Mouse (Mus musculus) bone marrow, adult 2 months (tissue): ENCODE data around the gene Fezf2.

Source experiments
- CTCF ChIP-seq: fragments of 200-500 bp; IDR thresholded peaks from 2 replicates; pipeline ENCODE4 v1.5.1; 2011; ENCODE audit warnings: low read length, control low read depth; ENCODE audit not compliant: control insufficient read depth, insufficient read depth
- POLR2A ChIP-seq: fragments of 200-500 bp; IDR thresholded peaks from 2 replicates; pipeline ENCODE4 v1.6.1; 2011; ENCODE audit warnings: low read depth, mild to moderate bottlenecking, control low read depth, low read length, borderline replicate concordance; ENCODE audit not compliant: control insufficient read depth

DNA sequence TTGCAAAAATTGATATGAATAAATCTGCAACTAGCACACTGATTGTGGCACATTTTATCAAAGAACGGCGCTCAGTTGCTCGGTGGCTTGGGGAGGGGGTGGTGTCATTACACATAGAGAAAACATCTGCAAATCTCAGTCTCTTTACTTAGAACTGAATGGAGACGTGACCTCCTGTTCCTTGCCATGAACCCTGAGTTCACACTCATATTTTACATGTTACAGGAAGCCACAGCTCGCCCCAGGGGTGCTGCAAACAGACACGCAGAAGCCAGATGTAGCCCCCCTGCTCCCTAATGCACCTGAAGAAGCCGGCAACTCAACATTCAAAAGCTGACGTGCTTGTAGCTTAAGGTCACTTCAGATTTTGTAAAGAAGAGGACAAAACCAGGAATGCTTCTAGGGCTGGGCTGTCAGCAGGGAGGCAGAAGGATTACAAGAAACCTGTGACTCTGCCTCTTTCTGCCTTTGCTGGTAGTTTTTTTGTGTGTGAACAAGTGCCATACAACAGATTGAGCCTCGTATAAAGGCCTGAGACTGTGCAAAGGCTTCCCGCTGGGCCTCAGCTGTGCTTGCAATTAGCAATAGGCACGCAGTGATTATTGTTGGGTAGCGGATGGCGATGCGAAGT is 40.9 kb upstream of the Fezf2 start:
- TF ChIP-seq CTCF (no peak), POLR2A (no peak)
